ENCODE assay signal across 9 mouse cellular contexts in the genomic region with DNA sequence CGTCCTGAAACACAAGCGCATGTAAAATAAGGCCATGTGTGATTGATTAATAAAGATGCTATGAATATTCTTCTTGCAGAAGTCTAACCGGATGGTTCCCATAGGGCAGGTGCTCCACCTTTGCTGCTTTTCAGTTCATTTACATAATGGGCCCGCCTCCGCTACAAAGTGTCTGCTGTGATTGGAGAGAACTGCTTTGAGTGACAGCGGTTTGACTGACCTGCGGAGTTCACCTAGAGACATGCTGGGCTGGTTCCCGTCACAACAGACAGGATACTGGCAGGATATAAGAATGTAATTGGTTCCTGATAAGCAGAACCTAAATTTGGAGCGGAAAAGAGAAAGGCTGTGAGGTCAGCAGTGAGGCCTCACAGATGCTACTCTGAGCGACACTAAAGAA. TPM values are rescaled to one million over a fixed set of nuclear protein-coding genes. Genes with fewer than 3 reads are reported as not detected.
DNase-seq lines count a peak whose midpoint lies in the region; ATAC-seq lines count a peak whose summit lies in the region.
"Had no signal": no experiment of that assay in that cellular context is flagged by ENCODE, and none has a peak within 500 bp of the region (broad histone marks: within the 10 kb centered on the region; RNA-seq: fewer than 3 reads in every experiment).

No protein-coding gene starts in this region.

- peak overlapping the region; percentile 35; the same call in 1 of the 2 replicates for H3K4me2 ChIP-seq in liver, embryonic 16.5 days (ENCODE audit: low read depth, low read length)
- H3K4me2 ChIP-seq: limb, embryonic 15.5 days had no signal

- no peak overlapping the region for H3K27ac ChIP-seq in liver, embryonic 16.5 days (ENCODE audit: low read length)
- H3K27ac ChIP-seq: limb, embryonic 15.5 days had no signal

- H3K4me3 ChIP-seq in liver, embryonic 16.5 days (ENCODE audit: low read depth, low read length): no peak overlapping the region; the same call in 1 of the 2 replicates
- H3K4me3 ChIP-seq: limb, embryonic 15.5 days had no signal

- WGBS in liver, embryonic 16.5 days (ENCODE audit: insufficient replicate concordance): 58% methylated on average over 10 of the region's 10 CpGs

- H3K27me3 ChIP-seq in liver, embryonic 16.5 days (ENCODE audit: control insufficient read depth, insufficient read depth, low read depth, low read length): no peaks in the 10 kb centered on the region
- H3K27me3 ChIP-seq: limb, embryonic 15.5 days had no signal

- H3K9me3 ChIP-seq in liver, embryonic 16.5 days (replicated peaks; ENCODE audit: control insufficient read depth, low read length): no peaks in the 10 kb centered on the region
- H3K9me3 ChIP-seq: limb, embryonic 15.5 days had no signal

- H3K4me1 ChIP-seq in liver, embryonic 16.5 days (ENCODE audit: control insufficient read depth, low read depth, low read length): peaks cover 9% of the 10 kb centered on the region
- H3K4me1 ChIP-seq: limb, embryonic 15.5 days had no signal

- no peaks in the 10 kb centered on the region for H3K36me3 ChIP-seq in liver, embryonic 16.5 days (ENCODE audit: control insufficient read depth, insufficient read depth)
- H3K36me3 ChIP-seq: limb, embryonic 15.5 days had no signal

- peak; percentile 11 for DNase-seq in CD4-positive, CD25-positive, alpha-beta regulatory T cell, adult 2 months (ENCODE audit: low read depth, low spot score)
- peak; percentile 79 for DNase-seq in brain, adult 2 months (ENCODE audit: low read depth, low spot score)
- peak; percentile 49 to 59 for DNase-seq in heart, adult 9 months (ENCODE audit: low spot score in 2 of 2)
- DNase-seq in ovary, adult 18-20 months (ENCODE audit: low spot score): no peak
- no peak for DNase-seq in left cerebral cortex, adult 9 months (ENCODE audit: low spot score in 2 of 2)
- no peak for DNase-seq in layer of hippocampus, postnatal 14 days (ENCODE audit: low spot score in 2 of 2)

- ATAC-seq in CD4-positive, CD25-positive, alpha-beta regulatory T cell, adult 4 months: no peak
- ATAC-seq in liver, embryonic 16.5 days (ENCODE audit: low read depth): no peak

- no peak overlapping the region for H3K9ac ChIP-seq in liver, embryonic 16.5 days (ENCODE audit: low read depth, low read length)
- H3K9ac ChIP-seq: limb, embryonic 15.5 days had no signal

RNA-seq across cellular contexts. Expression of a gene that starts 13.4 kb away (rescaled TPM):
- polyA plus RNA-seq in CD4-positive, CD25-positive, alpha-beta regulatory T cell, adult 4 months (2017; shearing (Covaris generic)): under 1 TPM in 1 of 2 experiments, not detected in 1; 0.46 TPM
- polyA plus RNA-seq in liver, embryonic 16.5 days (2015; fragmentation: Nextera tagmentation; extraction: Ambion mirVana): 212 and 220 TPM in 2 replicates
- 10 to 100 TPM; 60.1 to 60.7 TPM for total RNA-seq in layer of hippocampus, postnatal 14 days (2021)

Comparison
In these comparisons a context has a peak if more than half of its experiments do, and no peak if none do; other contexts are left out.
1. DNase-seq: peak in CD4-positive, CD25-positive, alpha-beta regulatory T cell, adult 2 months (single experiment), brain, adult 2 months (single experiment) and heart, adult 9 months (2 of 2); none in ovary, adult 18-20 months (single experiment), left cerebral cortex, adult 9 months (0 of 2) and layer of hippocampus, postnatal 14 days (0 of 2).
2. RNA of a gene that starts 13.4 kb away (polyA plus RNA-seq): 212 to 220 TPM in liver, embryonic 16.5 days; 0.46 TPM in CD4-positive, CD25-positive, alpha-beta regulatory T cell, adult 4 months; every median in the first group is over 100 times any median in the second.